In the genomic region with DNA sequence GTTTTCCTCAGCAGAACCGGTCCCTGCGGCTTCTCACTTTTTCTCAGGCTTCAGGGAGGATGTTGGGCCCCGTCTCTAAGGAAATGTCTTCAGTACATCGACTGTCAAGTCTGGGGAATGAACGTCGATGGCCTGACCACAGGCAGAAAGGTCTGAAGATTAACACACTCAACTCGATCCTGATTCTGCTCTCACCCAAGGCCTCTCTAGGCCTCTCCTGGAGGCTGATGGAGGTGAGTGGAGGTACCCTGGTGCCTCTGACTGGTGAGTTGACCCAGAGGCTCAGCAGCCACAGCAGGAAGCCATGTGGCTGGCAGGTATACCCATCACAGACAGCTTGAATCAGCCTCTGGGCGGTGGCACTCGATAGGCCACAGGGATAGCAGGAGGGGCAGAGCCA, we compare ENCODE assay signal across 26 mouse cellular contexts. TPM values are rescaled to one million over a fixed set of nuclear protein-coding genes. Genes with fewer than 3 reads are reported as not detected.
DNase-seq lines count a peak whose midpoint lies in the region; ATAC-seq lines count a peak whose summit lies in the region.
"Had no signal": no experiment of that assay in that cellular context is flagged by ENCODE, and none has a peak within 500 bp of the region (broad histone marks: within the 10 kb centered on the region; RNA-seq: fewer than 3 reads in every experiment).

No protein-coding gene starts in this region.

- no peaks in the 10 kb centered on the region for H3K27me3 ChIP-seq in megakaryocyte, embryonic 14.5 days (replicated peaks)
- H3K27me3 ChIP-seq: hindbrain, embryonic 15.5 days had no signal

- no peaks in the 10 kb centered on the region for H3K9me3 ChIP-seq in megakaryocyte, embryonic 14.5 days
- H3K9me3 ChIP-seq: embryonic facial prominence, embryonic 15.5 days; hindbrain, embryonic 12.5 days; hindbrain, embryonic 15.5 days had no signal

- peak; percentile 49 for DNase-seq in CD4-positive helper T cell, adult 2 months (ENCODE audit: low read depth, low spot score)
- peak; percentile 43 for DNase-seq in naive thymus-derived CD4-positive, alpha-beta T cell, adult 2 months (ENCODE audit: low read depth)
- no peak for DNase-seq in kidney, adult 9 months
- no peak for DNase-seq in neural tube, embryonic 10.5 days (ENCODE audit: extremely low spot score, low spot score)
- DNase-seq: adrenal gland, adult 2 months; adrenal gland, postnatal 14 days; B cell, adult 2 months; cerebellum, adult 11 months; cerebellum, adult 2 months; cerebellum, adult 9-11 months; cerebellum, postnatal 36 days; embryo, embryonic 11 days; forebrain, postnatal 0 days; gastrocnemius, postnatal 14 days; heart, adult 11 months had no signal

- H3K4me3 ChIP-seq in megakaryocyte, embryonic 14.5 days (replicated peaks): peak overlapping the region; percentile 34
- H3K4me3 ChIP-seq: embryonic facial prominence, embryonic 15.5 days; gastrocnemius, adult 2 months; hindbrain, embryonic 12.5 days; hindbrain, embryonic 15.5 days had no signal

- peaks cover 99% of the 10 kb centered on the region for H3K4me1 ChIP-seq in megakaryocyte, embryonic 14.5 days
- H3K4me1 ChIP-seq: hindbrain, embryonic 15.5 days had no signal

- H3K36me3 ChIP-seq in megakaryocyte, embryonic 14.5 days (replicated peaks; ENCODE audit: low read length): peaks cover 4% of the 10 kb centered on the region
- H3K36me3 ChIP-seq: embryonic facial prominence, embryonic 15.5 days; hindbrain, embryonic 12.5 days; hindbrain, embryonic 15.5 days had no signal

- no peak for ATAC-seq in megakaryocyte, adult 5-6 weeks (ENCODE audit: poor library complexity, severe bottlenecking)
- ATAC-seq: CD4-positive, CD25-positive, alpha-beta regulatory T cell, adult 4 months; forebrain, embryonic 14.5 days; forebrain, postnatal 0 days had no signal

RNA-seq across cellular contexts. Expression of a gene that starts 43.3 kb away (rescaled TPM):
- 128 and 414 TPM in 2 replicates for polyA plus RNA-seq in megakaryocyte, embryonic 14.5 days (2012; ENCODE audit: insufficient read depth, low replicate concordance)
- total RNA-seq in megakaryocyte, adult 5-6 weeks (2015): 18.1 and 20.8 TPM in 2 replicates
- total RNA-seq in megakaryocyte, adult 5-6 weeks (2017): 4.3 and 6.5 TPM in 2 replicates
- total RNA-seq: forebrain, postnatal 0 days had no signal
- polyA plus RNA-seq: cerebellum, adult 2 months; cortical plate, adult 2 months; forebrain, embryonic 14.5 days; forebrain, postnatal 0 days; frontal cortex, adult 2 months; heart, embryonic 11.5 days had no signal

Comparison
In these comparisons a context has a peak if more than half of its experiments do, and no peak if none do; other contexts are left out.
1. DNase-seq: peak in CD4-positive helper T cell, adult 2 months (single experiment) and naive thymus-derived CD4-positive, alpha-beta T cell, adult 2 months (single experiment); none in kidney, adult 9 months (single experiment) and neural tube, embryonic 10.5 days (single experiment).